32 mouse cellular contexts compared by ENCODE assay signal in the genomic region with DNA sequence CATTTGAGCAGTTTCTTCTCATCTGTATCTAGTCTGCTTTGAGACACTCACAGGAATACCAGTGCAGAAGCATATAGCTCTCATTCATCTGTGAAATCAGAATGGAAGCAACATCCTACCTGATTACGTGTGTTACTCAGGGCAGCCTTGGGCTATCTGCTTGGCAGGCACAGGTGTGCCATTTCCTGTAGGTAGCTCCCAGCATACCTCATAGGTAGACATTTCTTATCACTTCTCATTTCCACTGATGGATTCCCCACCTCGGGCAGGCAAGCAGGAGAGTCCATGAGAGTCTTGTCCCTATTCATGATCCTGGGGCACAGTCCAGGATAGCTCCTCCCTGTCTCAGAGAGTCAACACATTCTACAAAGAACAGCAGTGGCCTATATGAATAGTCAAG.
"Had no signal": no experiment of that assay in that cellular context is flagged by ENCODE, and none has a peak within 500 bp of the region (broad histone marks: within the 10 kb centered on the region; RNA-seq: fewer than 3 reads in every experiment).

No protein-coding gene starts in this region.

- H3K4me2 ChIP-seq: limb, embryonic 12.5 days; limb, embryonic 13.5 days; limb, embryonic 15.5 days; liver, embryonic 11.5 days; liver, embryonic 12.5 days; liver, embryonic 13.5 days; liver, embryonic 15.5 days; lung, embryonic 14.5 days; lung, embryonic 15.5 days; midbrain, embryonic 11.5 days; midbrain, embryonic 12.5 days; midbrain, embryonic 13.5 days; midbrain, embryonic 15.5 days had no signal

- H3K4me3 ChIP-seq: left cerebral cortex, adult 2 months; limb, embryonic 10.5 days; limb, embryonic 12.5 days; limb, embryonic 13.5 days; limb, embryonic 15.5 days; liver, embryonic 12.5 days; liver, embryonic 13.5 days; liver, embryonic 15.5 days; lung, embryonic 15.5 days; megakaryocyte, embryonic 14.5 days; midbrain, embryonic 10.5 days; midbrain, embryonic 12.5 days; midbrain, embryonic 13.5 days; midbrain, embryonic 15.5 days; myocyte had no signal

- H3K9me3 ChIP-seq: limb, embryonic 10.5 days; limb, embryonic 12.5 days; limb, embryonic 13.5 days; limb, embryonic 15.5 days; liver, embryonic 12.5 days; liver, embryonic 13.5 days; liver, embryonic 15.5 days; lung, embryonic 15.5 days; midbrain, embryonic 10.5 days; midbrain, embryonic 12.5 days; midbrain, embryonic 13.5 days; midbrain, embryonic 15.5 days had no signal

- H3K27me3 ChIP-seq: limb, embryonic 12.5 days; limb, embryonic 13.5 days; limb, embryonic 15.5 days; liver, embryonic 12.5 days; liver, embryonic 13.5 days; liver, embryonic 15.5 days; lung, embryonic 15.5 days; megakaryocyte, embryonic 14.5 days; midbrain, embryonic 12.5 days; midbrain, embryonic 13.5 days; midbrain, embryonic 15.5 days had no signal

- H3K27ac ChIP-seq: left cerebral cortex, adult 2 months; limb, embryonic 10.5 days; limb, embryonic 12.5 days; limb, embryonic 13.5 days; limb, embryonic 15.5 days; liver, embryonic 12.5 days; liver, embryonic 13.5 days; liver, embryonic 14.5 days; liver, embryonic 15.5 days; lung, embryonic 15.5 days; macrophage; midbrain, embryonic 10.5 days; midbrain, embryonic 12.5 days; midbrain, embryonic 13.5 days; midbrain, embryonic 15.5 days had no signal

- H3K36me3 ChIP-seq: liver, embryonic 12.5 days; liver, embryonic 13.5 days; liver, embryonic 15.5 days; lung, embryonic 15.5 days; midbrain, embryonic 10.5 days; midbrain, embryonic 12.5 days; midbrain, embryonic 13.5 days; midbrain, embryonic 15.5 days had no signal

- ATAC-seq: liver, embryonic 12.5 days; liver, postnatal 0 days; lung, postnatal 0 days; midbrain, embryonic 13.5 days; midbrain, embryonic 15.5 days; midbrain, embryonic 16.5 days had no signal

- H3K9ac ChIP-seq: limb, embryonic 12.5 days; limb, embryonic 13.5 days; limb, embryonic 15.5 days; liver, embryonic 12.5 days; liver, embryonic 13.5 days; liver, embryonic 14.5 days; liver, embryonic 15.5 days; liver, postnatal 0 days; lung, embryonic 14.5 days; lung, embryonic 15.5 days; midbrain, embryonic 12.5 days; midbrain, embryonic 13.5 days; midbrain, embryonic 15.5 days had no signal

- H3K4me1 ChIP-seq: limb, embryonic 10.5 days; liver, embryonic 12.5 days; liver, embryonic 13.5 days; liver, embryonic 15.5 days; lung, embryonic 15.5 days; megakaryocyte, embryonic 14.5 days; midbrain, embryonic 12.5 days; midbrain, embryonic 13.5 days; midbrain, embryonic 15.5 days had no signal

- DNase-seq: left cerebral cortex, postnatal 4 days; liver; liver, embryonic 13.5 days; liver, postnatal 0 days; lung, adult 18-20 months; lung, adult 2 months; lung, embryonic 14.5 days; lung, postnatal 10 days; lung, postnatal 14 days; lung, postnatal 36 days; lung, postnatal 4 days; midbrain, embryonic 14.5 days had no signal
